Mouse (Mus musculus) thymus, postnatal 10 days (tissue): ENCODE results near the gene Khsrp.

ENCODE experiments used
- DNase-seq, 2 experiments: peaks; one replicate each; pipeline ENCODE4 v3.0.0; 2021; ENCODE audit warnings: low spot score in 2 of 2

Gene Khsrp

GRCm38 (mm10) chr17:56986105-56986805 lies 45.1 kb downstream of the Khsrp start:
- no peak for DNase-seq

GRCm38 (mm10) chr17:56985656-56986055 lies 45.7 kb downstream of the Khsrp start:
- no peak for DNase-seq

- no peak for DNase-seq
These were observed 46.4 kb downstream of the Khsrp start for GRCm38 (mm10) chr17:56984886-56985285.

GRCm38 (mm10) chr17:56982013-56982412 lies 49.3 kb downstream of the Khsrp start, which contains the start of gene Acer1:
Gene Acer1, minus strand, starts transcription at chr17:56982126.
- DNase-seq = no peak

- no peak for DNase-seq
These were observed 50.3 kb downstream of the Khsrp start for GRCm38 (mm10) chr17:56981049-56981448.

- no peak for DNase-seq
These were observed 51.8 kb downstream of the Khsrp start for GRCm38 (mm10) chr17:56979524-56979923.

- DNase-seq = no peak
These were observed 54.6 kb downstream of the Khsrp start for GRCm38 (mm10) chr17:56976531-56977390.

GRCm38 (mm10) chr17:56975391-56975790 lies 55.9 kb downstream of the Khsrp start:
- DNase-seq = no peak

- DNase-seq = no peak
These were observed 56.5 kb downstream of the Khsrp start for GRCm38 (mm10) chr17:56974708-56975240.

- DNase-seq = no peak
These were observed 57.2 kb downstream of the Khsrp start for GRCm38 (mm10) chr17:56973956-56974707.
